Mouse (Mus musculus): Measurements from ENCODE around the gene Csnk2a2.

GRCm38 (mm10) chr8:95532206-95532605 lies 42.4 kb upstream of the Csnk2a2 start:
- TF ChIP-seq POLR2A (IDR thresholded peaks at IDR 0.05; ENCODE audit: borderline replicate concordance, control insufficient read depth, low read depth, low read length) (no peak), CTCF (IDR thresholded peaks at IDR 0.05; ENCODE audit: control insufficient read depth, insufficient read depth, low read length) (no peak)
